Comparison of ENCODE assay signal across 10 mouse cellular contexts in the genomic region with DNA sequence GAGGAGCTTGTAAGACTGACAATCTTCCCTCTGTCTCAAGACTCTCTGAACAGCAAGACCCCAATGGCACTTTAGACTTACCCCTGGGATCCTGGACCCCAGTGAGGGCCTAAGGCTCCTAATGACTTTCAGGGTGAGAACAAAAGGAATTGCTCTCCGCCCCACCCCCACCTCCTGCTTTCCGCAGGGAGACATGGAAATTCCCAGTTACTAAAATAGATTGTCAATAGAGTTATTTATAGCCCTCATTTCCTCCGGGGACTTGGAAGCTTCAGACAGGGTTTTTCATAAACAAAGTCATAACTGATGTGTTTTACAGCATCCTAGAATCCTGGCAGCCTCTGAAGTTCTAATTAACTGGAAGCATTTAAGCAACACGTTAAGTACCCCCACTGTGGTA. TPM values are rescaled to one million over a fixed set of nuclear protein-coding genes. Genes with fewer than 3 reads are reported as not detected.
DNase-seq lines count a peak whose midpoint lies in the region; ATAC-seq and TF ChIP-seq lines count a peak whose summit lies in the region.
"Had no signal": no experiment of that assay in that cellular context is flagged by ENCODE, and none has a peak within 500 bp of the region (broad histone marks: within the 10 kb centered on the region; RNA-seq: fewer than 3 reads in every experiment).

No protein-coding gene starts in this region.

- no peak for TF ChIP-seq CTCF in gastrocnemius, adult 2 months (IDR thresholded peaks at IDR 0.05)

- 51% methylated on average over 4 of the region's 4 CpGs for WGBS in liver, embryonic 12.5 days (ENCODE audit: insufficient replicate concordance)
- 21% methylated on average over 4 of the region's 4 CpGs for WGBS in intestine, embryonic 16.5 days

- ATAC-seq in liver, embryonic 12.5 days, result no peak
- ATAC-seq in intestine, embryonic 16.5 days, result no peak
- ATAC-seq in megakaryocyte-erythroid progenitor cell, adult 5-6 weeks (replicated peaks; ENCODE audit: low FRiP score, low TSS enrichment, poor library complexity, severe bottlenecking), result no peak

- H3K9ac ChIP-seq in liver, embryonic 12.5 days, result no peak overlapping the region
- H3K9ac ChIP-seq in intestine, embryonic 16.5 days (ENCODE audit: low read depth, low read length), result no peak overlapping the region
- H3K9ac ChIP-seq: hindbrain, embryonic 15.5 days had no signal

- H3K4me3 ChIP-seq in liver, embryonic 12.5 days, result no peak overlapping the region
- peak overlapping the region; percentile 42 for H3K4me3 ChIP-seq in gastrocnemius, adult 2 months
- no peak overlapping the region for H3K4me3 ChIP-seq in intestine, embryonic 16.5 days (ENCODE audit: low read length)
- H3K4me3 ChIP-seq: hindbrain, embryonic 15.5 days had no signal

- H3K4me2 ChIP-seq in liver, embryonic 12.5 days, result no peak overlapping the region
- 0 out of 2 replicates have a peak overlapping the region, but pooled peaks have one; percentile 9 for H3K4me2 ChIP-seq in intestine, embryonic 16.5 days (ENCODE audit: low read depth, low read length)
- H3K4me2 ChIP-seq: hindbrain, embryonic 15.5 days had no signal

- no peaks in the 10 kb centered on the region for H3K9me3 ChIP-seq in liver, embryonic 12.5 days (replicated peaks)
- no peaks in the 10 kb centered on the region for H3K9me3 ChIP-seq in intestine, embryonic 16.5 days (ENCODE audit: control insufficient read depth, low read length)
- H3K9me3 ChIP-seq: G1E; hindbrain, embryonic 15.5 days had no signal

- no peak overlapping the region for H3K27ac ChIP-seq in liver, embryonic 12.5 days
- H3K27ac ChIP-seq in gastrocnemius, adult 2 months, result peak overlapping the region; percentile 81
- peak overlapping the region; percentile 82 for H3K27ac ChIP-seq in intestine, embryonic 16.5 days (ENCODE audit: low read length)
- H3K27ac ChIP-seq: hindbrain, embryonic 15.5 days had no signal

- peaks cover 61% of the 10 kb centered on the region for H3K4me1 ChIP-seq in liver, embryonic 12.5 days
- peaks cover 48% of the 10 kb centered on the region for H3K4me1 ChIP-seq in intestine, embryonic 16.5 days (ENCODE audit: control insufficient read depth, insufficient read depth, low read length)

- no peaks in the 10 kb centered on the region for H3K36me3 ChIP-seq in liver, embryonic 12.5 days
- H3K36me3 ChIP-seq in intestine, embryonic 16.5 days (ENCODE audit: control insufficient read depth, insufficient read depth, low read length), result no peaks in the 10 kb centered on the region
- H3K36me3 ChIP-seq: hindbrain, embryonic 15.5 days had no signal

- no peaks in the 10 kb centered on the region for H3K27me3 ChIP-seq in liver, embryonic 12.5 days (replicated peaks)
- H3K27me3 ChIP-seq in intestine, embryonic 16.5 days (replicated peaks; ENCODE audit: control insufficient read depth, insufficient read depth, low read length), result no peaks in the 10 kb centered on the region
- H3K27me3 ChIP-seq: hindbrain, embryonic 15.5 days had no signal

- intact Hi-C loops in gastrocnemius, adult 2 months (cut with DNase I), result no loop called here

- peak; percentile 21 for DNase-seq in liver
- DNase-seq in gastrocnemius, adult 2 months, result peak; percentile 64
- peak; percentile 67 for DNase-seq in lung, postnatal 14 days
- no peak for DNase-seq in spleen, postnatal 14 days (ENCODE audit: low spot score in 2 of 2)
- no peak for DNase-seq in right cerebral cortex, adult 18-20 months

RNA-seq across cellular contexts. Expression of gene Ric1, which starts 51.4 kb away (rescaled TPM):
- 4.9 and 5.8 TPM in 2 replicates for polyA plus RNA-seq in liver, embryonic 12.5 days (2016; fragmentation: Nextera tagmentation; extraction: Ambion mirVana)
- total RNA-seq in gastrocnemius, adult 2 months (2021), result 10 to 100 TPM; 24.4 to 27.3 TPM
- polyA plus RNA-seq in intestine, embryonic 16.5 days (2015; fragmentation: Nextera tagmentation; extraction: Ambion mirVana), result 8.0 and 9.0 TPM in 2 replicates
- total RNA-seq in megakaryocyte-erythroid progenitor cell, adult 5-6 weeks (2014; fragmentation: Nextera tagmentation), result 14.8 and 17.0 TPM in 2 replicates
- 11.1 and 13.0 TPM in 2 replicates for total RNA-seq in megakaryocyte-erythroid progenitor cell, adult 5-6 weeks (2017)

RNA-seq across cellular contexts. Expression of gene Pdcd1lg2, which starts 59.9 kb away (rescaled TPM):
- polyA plus RNA-seq in liver, embryonic 12.5 days (2016; fragmentation: Nextera tagmentation; extraction: Ambion mirVana), result 0.17 TPM in 1 of 2 replicates, not detected in the other
- total RNA-seq in gastrocnemius, adult 2 months (2021), result not detected
- polyA plus RNA-seq in intestine, embryonic 16.5 days (2015; fragmentation: Nextera tagmentation; extraction: Ambion mirVana), result 0.11 and 0.17 TPM in 2 replicates
- total RNA-seq in megakaryocyte-erythroid progenitor cell, adult 5-6 weeks (2014; fragmentation: Nextera tagmentation), result 0.42 TPM in 1 of 2 replicates, not detected in the other
- total RNA-seq in megakaryocyte-erythroid progenitor cell, adult 5-6 weeks (2017), result not detected in 2 replicates
- polyA plus RNA-seq: hindbrain, embryonic 15.5 days had no signal

Comparison
In these comparisons a context has a peak if more than half of its experiments do, and no peak if none do; other contexts are left out.
1. DNase-seq: peak in liver (single experiment), gastrocnemius, adult 2 months (single experiment) and lung, postnatal 14 days (single experiment); none in spleen, postnatal 14 days (0 of 2) and right cerebral cortex, adult 18-20 months (single experiment).